Mouse (Mus musculus): ENCODE data around the gene Dhx9.

Gene Dhx9

GRCm38 (mm10) chr1:153485201-153485796 lies 2.2 kb downstream of the Dhx9 start:
- DNase-seq: no peak

- DNase-seq: no peak
Observed at GRCm38 (mm10) chr1:153481025-153481412, 6.4 kb downstream of the Dhx9 start.

DNA sequence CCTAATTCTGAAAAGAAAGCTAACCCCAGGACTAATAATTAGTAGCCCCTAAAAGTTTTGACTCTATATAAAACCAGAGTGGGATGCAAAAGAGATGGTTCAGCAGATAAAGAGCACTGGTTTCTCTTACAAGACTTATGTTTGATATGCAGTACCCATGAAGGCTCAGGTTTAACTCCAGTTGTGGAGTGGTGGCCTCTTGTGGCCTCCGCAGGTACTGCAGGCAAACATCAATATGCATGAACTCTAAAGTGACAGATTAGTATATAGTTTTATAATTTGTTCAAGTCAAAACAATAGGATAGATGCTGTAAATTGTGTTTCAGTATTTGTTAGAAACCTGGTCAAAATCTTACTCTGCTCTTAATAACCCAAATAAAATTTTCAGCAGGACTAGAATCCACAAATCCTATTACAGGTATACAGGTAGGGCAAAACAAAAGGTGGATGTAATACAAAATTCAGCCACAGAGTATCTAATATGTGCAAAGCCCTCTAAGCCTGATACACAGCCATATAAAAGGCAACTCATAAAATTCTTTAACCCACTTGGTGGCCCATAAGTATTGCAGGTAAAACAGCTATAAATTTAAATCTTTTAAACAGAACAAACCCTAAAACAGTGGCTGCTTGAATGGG lies 7.0 kb downstream of the Dhx9 start:
- peak; percentile 80 for DNase-seq

- DNase-seq: no peak
Observed at GRCm38 (mm10) chr1:153479296-153479695, 8.2 kb downstream of the Dhx9 start.

DNA sequence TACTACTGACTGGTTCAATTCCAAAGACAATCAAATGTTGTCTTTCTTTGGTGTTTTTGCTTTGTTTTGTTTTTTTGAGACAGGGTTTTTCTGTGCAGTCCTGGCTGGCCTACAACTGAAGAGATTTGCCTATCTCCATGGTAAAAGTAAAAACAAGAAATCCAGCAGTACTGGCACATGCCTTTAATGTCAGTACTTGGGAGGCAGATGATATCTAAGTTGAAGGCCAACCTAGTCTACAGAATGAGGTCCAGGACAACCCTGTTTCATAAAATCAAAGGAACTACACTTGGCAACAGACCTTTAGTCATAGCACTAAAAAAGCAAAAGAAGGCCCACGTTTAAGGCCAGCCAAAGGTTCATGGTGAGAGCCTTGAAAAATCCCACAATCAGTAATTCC lies 25.7 kb downstream of the Dhx9 start:
- DNase-seq: no peak

GRCm38 (mm10) chr1:153456137-153456536 lies 31.3 kb downstream of the Dhx9 start:
- no peak for DNase-seq

GRCm38 (mm10) chr1:153453146-153453642 lies 34.3 kb downstream of the Dhx9 start:
- no peak for DNase-seq

GRCm38 (mm10) chr1:153451237-153452154 lies 36.0 kb downstream of the Dhx9 start:
- peak; percentile 63 for DNase-seq

DNA sequence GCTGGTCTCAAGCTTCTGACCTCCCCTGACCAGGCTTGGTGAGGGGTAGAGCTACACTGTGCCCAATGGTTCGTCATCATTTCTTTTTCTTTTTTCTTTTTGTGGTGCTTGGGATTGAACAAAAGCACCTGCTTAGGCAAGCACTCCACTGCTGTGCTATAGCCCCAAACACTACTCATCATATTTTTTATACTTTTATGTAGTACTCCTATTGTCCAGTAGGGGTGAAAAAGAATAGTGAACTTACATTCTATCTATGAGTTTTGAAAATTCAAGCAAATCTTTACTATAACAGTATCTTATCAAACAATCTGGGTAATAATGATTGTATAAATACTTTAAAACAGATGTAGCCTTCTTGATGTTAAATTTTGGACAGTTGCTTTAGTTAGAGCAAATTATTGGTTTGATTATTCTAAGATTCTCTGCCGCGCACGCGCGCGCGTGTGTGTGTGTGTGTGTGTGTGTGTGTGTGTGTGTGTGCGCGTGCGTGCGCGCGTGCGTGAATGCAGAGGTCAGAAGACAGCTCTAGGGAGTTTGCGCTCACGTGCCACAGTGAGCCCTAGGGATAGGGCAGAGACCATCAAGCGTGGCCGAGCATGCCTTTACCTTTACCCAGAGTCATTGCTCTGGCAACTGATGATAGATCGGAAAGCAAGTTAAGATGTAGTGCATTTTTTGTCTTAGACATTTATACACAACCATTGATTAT lies 41.2 kb downstream of the Dhx9 start:
- DNase-seq: no peak

- DNase-seq: no peak
Observed at GRCm38 (mm10) chr1:153443632-153444031, 43.8 kb downstream of the Dhx9 start.

DNA sequence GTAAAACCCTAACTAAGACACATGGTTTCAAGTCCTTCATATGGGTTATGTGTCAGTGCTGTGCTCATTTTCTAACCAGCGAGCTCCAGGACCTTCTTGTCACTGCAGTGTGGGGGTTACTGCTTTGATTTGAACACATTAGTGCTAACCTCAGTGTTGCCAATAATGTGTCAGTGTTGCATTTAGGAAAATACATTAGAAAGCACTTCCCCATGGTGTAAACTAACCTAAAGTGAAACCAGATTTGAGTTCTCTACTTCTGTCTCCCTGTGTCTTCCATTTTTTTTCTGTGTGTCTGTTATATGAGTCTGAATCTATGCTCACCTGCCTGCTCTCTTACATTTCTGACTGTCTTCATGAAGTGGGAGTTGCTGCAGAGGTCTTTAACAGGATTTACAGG lies 44.4 kb downstream of the Dhx9 start:
- no peak for DNase-seq

DNA sequence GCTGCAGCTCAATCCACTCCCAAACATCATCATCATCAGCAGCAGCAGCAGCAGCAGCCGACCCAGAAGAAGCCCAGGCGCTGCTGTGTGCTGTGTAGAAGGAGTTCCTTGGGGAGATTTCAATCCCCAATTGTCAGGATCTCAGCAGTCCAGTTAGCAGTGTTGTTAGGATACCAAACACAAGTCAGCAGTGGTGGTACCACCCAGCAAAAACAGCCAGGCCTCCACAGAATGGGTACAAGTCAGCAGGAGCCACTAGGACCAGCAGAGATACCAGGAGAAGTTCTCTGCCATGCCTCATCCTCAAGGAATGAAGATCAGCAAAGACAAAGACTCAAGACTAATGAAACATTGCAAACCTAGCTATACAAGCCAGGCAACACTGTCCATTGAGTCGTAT lies 45.8 kb downstream of the Dhx9 start:
- DNase-seq: no peak

DNA sequence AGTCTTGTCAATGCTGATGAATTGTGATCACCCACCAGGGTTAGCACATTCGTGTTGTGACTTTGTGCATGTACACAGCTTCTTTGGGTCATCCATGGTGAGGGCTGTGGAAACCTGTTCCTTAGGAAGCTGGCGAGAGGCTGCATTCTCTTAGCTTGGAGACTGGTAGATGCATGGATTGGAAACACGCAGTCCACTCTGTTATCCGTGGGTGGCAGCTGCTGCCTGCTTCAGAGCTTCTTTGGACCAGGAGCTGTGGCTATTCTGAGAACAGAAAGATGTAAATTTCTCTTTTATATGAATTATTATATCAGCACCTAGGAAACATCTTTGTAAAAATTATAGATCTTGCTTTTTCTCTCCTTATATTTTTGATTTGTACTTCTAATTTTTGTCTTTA lies 46.7 kb downstream of the Dhx9 start:
- DNase-seq: no peak

DNA sequence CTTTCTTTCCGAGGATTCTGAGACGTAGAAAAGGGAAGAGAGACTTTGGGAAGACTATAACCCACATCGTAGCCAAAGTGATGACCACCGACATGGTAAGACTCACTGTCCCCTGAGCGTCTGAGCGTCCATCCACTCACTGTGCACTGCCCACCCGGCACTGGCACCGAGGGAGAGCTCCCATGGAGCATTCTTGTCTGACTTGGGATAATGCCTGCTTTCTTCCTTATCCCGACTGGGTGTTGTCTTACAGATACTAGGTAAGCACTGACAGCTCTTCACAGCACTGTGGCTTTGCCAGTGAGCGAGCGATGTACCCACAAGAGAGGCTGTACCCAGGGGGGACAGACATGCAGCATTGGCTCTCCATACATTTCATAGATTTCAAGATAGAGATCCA lies 49.9 kb downstream of the Dhx9 start:
- DNase-seq: no peak

GRCm38 (mm10) chr1:153433851-153434589 lies 53.4 kb downstream of the Dhx9 start:
- no peak for DNase-seq

DNA sequence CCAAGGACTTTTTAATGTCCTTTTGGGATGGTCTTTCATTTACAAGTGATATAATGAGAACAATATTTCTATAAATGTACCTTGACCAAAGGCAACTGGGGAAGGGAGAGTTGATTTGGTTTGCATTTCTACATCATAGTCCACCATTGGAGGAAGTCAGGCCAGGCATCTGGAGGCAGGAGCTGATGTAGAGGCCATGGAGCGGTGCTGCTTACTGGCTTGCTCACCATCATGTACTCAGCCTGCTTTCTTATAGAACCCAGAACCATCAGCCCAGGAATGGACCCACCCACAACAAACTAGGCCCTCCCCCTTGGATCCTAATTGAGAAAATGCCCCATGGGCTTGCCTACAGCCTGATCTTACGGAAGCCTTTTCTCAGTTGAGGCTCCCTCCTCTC lies 55.1 kb downstream of the Dhx9 start:
- no peak for DNase-seq

GRCm38 (mm10) chr1:153431701-153432100 lies 55.8 kb downstream of the Dhx9 start:
- no peak for DNase-seq

DNA sequence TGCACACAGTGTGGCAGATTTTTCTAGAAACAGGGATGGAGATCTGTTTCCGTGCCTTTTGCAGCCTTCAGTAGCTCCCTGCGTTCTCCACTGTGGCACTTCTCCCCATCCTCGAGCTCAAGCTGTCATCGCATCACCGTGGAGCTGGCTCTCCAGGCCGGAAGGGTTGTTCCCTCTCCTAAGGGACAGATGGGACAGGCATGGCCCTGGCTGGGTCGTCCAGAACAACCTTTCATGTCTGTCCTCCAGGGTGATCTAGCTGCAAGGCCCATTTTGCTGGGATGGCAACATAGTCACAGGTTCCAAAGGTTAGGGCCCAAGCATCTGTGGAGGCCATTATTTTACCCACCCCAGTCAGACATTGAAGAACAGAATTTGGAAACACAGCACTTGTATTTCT lies 56.3 kb downstream of the Dhx9 start:
- no peak for DNase-seq

DNA sequence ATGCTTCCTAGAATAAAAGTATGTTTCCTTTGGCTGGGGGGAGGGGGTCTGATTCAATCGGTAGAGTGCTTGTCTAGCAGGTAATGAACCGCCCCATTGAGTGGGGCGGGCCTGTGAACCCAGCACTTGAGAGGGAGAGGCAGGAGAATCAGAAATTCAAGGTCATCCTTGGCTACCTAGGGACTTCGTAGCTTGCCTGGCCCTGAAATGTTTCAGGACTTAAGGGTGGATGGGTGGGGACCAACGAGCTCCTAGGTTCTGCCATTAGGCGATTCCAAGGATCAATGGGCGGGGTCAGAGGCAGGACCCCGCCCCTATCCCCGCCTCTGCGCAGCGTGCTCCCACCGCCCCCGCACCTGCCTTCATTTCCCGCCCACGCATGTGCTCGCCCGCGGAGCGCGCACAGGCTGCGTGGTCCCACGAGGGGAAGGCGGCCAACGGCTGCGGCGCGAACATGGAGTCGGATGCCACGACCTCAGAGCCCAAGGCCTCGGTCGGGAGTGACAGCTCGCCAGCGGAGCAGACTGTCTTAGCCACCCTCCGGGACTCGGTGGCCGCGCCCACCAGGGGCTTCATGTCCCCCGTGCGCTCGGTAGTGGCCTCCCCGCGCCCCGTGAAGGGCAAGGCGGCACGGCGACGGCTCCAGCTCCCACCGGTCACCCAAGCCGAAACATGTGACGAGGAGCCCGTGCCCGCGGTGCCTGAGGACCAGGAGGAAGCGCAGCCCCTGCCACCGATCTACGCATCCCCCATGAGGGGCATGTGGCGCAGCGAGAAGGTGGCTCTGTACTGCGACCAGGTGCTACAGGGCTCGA lies 62.5 kb downstream of the Dhx9 start, which contains the start of gene Shcbp1l:
Shcbp1l (plus strand) TSS at position 393 of the 815 bp plus-strand sequence.
- DNase-seq: peak; percentile 74

GRCm38 (mm10) chr1:153424271-153424670 lies 63.2 kb downstream of the Dhx9 start:
- DNase-seq: no peak

- DNase-seq: peak; percentile 14
Observed at GRCm38 (mm10) chr1:153417805-153418204, 69.7 kb downstream of the Dhx9 start.
